Mouse (Mus musculus): ENCODE measurements around the gene Man2b1. TPM values are rescaled to one million over a fixed set of nuclear protein-coding genes. Genes with fewer than 3 reads are reported as not detected.

Gene Man2b1
- polyA plus RNA-seq, 1 experiment from 2014 or later = 18.7 TPM

DNA sequence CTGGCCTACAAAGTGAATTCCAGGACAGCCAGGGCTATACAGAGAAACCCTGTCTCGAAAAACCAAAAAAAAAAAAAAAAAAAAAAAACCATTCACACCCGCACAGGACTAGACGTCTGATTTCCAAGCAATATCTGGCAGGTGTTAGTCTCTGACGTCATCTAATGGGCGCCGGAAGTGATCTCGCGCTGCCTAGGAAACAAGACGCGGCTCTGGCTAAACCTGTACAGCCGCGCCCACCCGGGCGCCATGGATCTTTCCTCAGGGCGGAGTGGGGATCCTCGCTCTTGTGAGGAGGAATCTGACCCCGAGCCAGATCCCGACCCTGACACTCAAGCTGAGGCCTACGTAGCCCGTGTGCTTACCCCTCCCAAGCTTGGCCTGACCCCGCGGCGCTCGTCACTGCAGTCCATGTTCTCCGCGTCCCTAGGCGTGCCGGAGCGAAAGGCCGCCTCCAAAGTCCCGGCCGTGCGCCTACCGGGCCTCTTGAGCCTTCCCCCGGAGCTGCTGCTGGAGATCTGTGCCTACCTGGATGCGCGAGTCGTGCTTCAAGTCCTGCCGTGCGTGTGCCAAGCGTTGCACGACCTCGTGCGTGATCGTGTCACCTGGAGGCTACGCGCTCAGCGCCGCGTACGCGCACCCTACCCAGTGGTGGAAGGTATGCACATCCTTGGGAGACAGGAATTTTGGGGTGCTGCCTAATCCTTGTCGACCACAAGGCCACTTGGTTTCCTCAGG, 23.0 kb upstream of the Man2b1 start, which contains the start of gene Fbxw9:
TSS of gene Fbxw9 (plus strand) at position 177 of the 738 bp plus-strand sequence.
- ATAC-seq (ENCODE audit: low FRiP score, low read depth) = peak; percentile 84
- Histone ChIP-seq H3K9ac (peak within 1 kb of the TSS; percentile 69), H3K27me3 (replicated peaks) (no peaks in the 10 kb centered on the region), H3K4me3 (peak within 1 kb of the TSS; percentile 68), H3K4me1 (peaks cover 17% of the 10 kb centered on the region), H3K9me3 (no peaks in the 10 kb centered on the region), H3K36me3 (peaks cover 29% of the 10 kb centered on the region), H3K27ac (no peak within 1 kb of the TSS), H3K4me2 (replicated peaks) (peak within 1 kb of the TSS; percentile 99)
- WGBS = 1% methylated on average over 53 of the region's 53 CpGs

DNA sequence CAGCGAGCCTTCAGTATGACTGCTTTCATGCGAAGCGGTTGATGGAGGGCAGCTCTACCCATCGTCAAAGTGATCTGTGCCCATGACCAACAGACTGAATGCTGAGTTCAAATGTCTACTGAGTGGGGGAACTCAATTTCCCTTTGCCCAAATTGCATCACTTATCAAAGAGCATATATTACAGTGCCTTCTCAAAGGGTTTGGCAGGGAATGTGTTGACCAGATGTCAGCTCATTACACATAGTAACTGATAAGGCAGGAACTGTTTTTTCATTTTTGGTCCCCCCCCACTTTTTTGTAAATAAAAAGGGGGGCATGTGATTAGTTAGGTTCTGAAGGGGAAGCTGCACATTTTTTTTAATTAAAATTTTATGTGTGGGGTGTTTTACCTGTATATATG, 20.5 kb upstream of the Man2b1 start:
- Histone ChIP-seq H3K36me3 (peaks cover 33% of the 10 kb centered on the region), H3K27me3 (replicated peaks) (no peaks in the 10 kb centered on the region), H3K4me1 (peaks cover 17% of the 10 kb centered on the region), H3K4me2 (replicated peaks) (no peak overlapping the region), H3K27ac (no peak overlapping the region), H3K9me3 (no peaks in the 10 kb centered on the region), H3K4me3 (no peak overlapping the region), H3K9ac (no peak overlapping the region)
- no peak for ATAC-seq (ENCODE audit: low FRiP score, low read depth)
- WGBS = over 99% methylated on average over 4 of the region's 4 CpGs

DNA sequence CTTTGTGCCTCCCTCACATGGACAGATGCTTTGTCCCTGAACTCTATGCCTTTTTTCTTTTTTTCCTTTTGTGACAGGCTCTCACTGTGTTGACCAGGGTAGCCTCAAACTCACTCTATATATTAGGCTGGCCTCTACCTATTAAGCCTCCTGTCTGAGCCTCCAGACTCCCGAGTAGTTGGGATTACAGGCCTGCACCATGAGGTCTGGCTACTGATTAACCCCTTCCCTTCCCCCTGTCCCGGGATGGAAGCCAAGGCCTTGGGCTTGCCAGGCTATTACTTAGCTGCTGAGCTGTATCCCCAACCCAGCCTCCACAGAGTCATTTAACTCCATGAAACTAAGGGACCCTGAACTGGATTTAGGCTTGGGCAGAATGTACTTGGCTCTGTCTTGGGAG, 17.9 kb upstream of the Man2b1 start:
- H3K27me3 ChIP-seq (replicated peaks) = no peaks in the 10 kb centered on the region
- WGBS = 48% methylated on average over 2 of the region's 2 CpGs
- ATAC-seq (ENCODE audit: low FRiP score, low read depth) = no peak
- no peaks in the 10 kb centered on the region for H3K9me3 ChIP-seq
- peaks cover 36% of the 10 kb centered on the region for H3K36me3 ChIP-seq
- no peak overlapping the region for H3K4me2 ChIP-seq (replicated peaks)
- H3K9ac ChIP-seq = no peak overlapping the region
- no peak overlapping the region for H3K4me3 ChIP-seq
- H3K4me1 ChIP-seq = peaks cover 17% of the 10 kb centered on the region
- no peak overlapping the region for H3K27ac ChIP-seq

DNA sequence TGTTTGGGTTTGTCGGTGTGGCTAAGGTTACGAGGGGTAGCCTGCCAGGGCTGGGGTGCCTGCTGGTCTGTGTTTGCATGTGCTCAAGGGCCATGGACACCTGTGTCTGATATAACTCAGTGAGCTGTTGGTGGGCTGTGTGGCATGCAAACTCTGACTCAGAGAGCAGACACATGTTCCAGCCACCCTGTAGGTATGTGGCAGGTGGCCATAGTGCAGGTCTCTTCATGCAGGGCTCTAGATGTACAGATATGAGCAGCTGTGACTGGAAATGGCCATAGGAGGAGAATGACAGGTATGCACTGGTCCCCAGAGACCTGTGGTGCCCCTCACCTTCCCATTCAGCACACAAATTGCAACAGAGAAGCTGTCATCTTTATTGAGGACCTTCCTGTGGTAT, 15.9 kb upstream of the Man2b1 start:
- Histone ChIP-seq H3K4me1 (peaks cover 6% of the 10 kb centered on the region; the same call in 1 of the 2 replicates), H3K4me3 (no peak overlapping the region), H3K27me3 (replicated peaks) (no peaks in the 10 kb centered on the region), H3K36me3 (peaks cover 32% of the 10 kb centered on the region), H3K27ac (no peak overlapping the region), H3K9ac (no peak overlapping the region), H3K9me3 (no peaks in the 10 kb centered on the region), H3K4me2 (replicated peaks) (no peak overlapping the region)
- WGBS = 98% methylated on average over 2 of the region's 2 CpGs
- ATAC-seq (ENCODE audit: low FRiP score, low read depth) = no peak

DNA sequence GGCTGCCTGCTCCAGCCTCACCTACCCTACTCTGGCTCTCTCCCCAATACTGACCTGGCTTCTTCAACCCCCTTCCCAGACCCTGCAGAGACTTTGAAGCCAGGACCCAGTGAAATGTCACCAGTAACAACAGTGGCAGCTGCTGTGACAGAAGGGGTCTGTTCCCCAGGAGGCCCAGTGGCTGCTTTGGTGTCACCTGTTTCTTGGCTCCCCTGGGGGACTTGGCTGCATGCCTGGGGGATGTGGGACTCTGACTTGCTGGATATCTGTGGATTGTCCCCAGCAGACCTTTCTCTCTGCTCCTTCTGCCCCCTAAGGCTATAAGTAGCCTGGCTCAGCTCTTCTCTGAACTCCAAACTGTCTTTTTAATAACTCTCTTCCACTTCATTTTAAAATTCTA, 15.1 kb upstream of the Man2b1 start, which contains the start of gene Gm5741:
TSS of gene Gm5741 (minus strand) at position 1 of the 400 bp plus-strand sequence.
- no peaks in the 10 kb centered on the region for H3K9me3 ChIP-seq
- peaks cover 25% of the 10 kb centered on the region for H3K36me3 ChIP-seq
- H3K4me3 ChIP-seq = no peak within 1 kb of the TSS
- H3K27ac ChIP-seq = no peak within 1 kb of the TSS
- peaks cover 12% of the 10 kb centered on the region; the same call in 1 of the 2 replicates for H3K4me1 ChIP-seq
- no peak within 1 kb of the TSS for H3K9ac ChIP-seq
- ATAC-seq (ENCODE audit: low FRiP score, low read depth) = no peak
- no peak within 1 kb of the TSS for H3K4me2 ChIP-seq (replicated peaks)
- H3K27me3 ChIP-seq (replicated peaks) = no peaks in the 10 kb centered on the region

DNA sequence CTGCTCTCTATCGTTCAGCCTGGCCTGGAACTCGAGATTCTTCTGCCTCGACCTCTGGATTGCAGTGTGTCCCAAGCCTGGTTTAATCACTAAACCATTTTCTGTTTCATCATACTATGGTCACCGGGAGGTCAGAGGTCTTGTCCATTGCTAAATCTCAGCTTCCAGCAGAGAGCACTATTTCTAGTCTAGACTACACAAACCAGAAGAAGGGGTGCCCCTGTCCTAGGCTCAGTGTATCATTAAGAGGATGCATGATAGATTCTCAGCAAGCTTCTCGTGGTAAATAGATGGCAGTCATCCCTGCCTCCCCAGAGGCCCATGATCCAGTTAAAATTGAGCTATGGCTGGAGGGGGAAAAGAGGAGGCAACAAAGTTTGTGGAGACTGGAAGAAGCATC, 12.0 kb upstream of the Man2b1 start:
- Histone ChIP-seq H3K4me2 (replicated peaks) (peak overlapping the region; percentile 70), H3K9me3 (no peaks in the 10 kb centered on the region), H3K27ac (peak overlapping the region; percentile 90), H3K4me1 (peaks cover 15% of the 10 kb centered on the region; the same call in 1 of the 2 replicates), H3K9ac (no peak overlapping the region), H3K27me3 (replicated peaks) (no peaks in the 10 kb centered on the region), H3K36me3 (peaks cover 43% of the 10 kb centered on the region), H3K4me3 (0 out of 2 replicates have a peak overlapping the region, but pooled peaks have one; percentile 90)
- WGBS = 82% methylated on average over 5 of the region's 5 CpGs
- ATAC-seq (ENCODE audit: low FRiP score, low read depth) = no peak

DNA sequence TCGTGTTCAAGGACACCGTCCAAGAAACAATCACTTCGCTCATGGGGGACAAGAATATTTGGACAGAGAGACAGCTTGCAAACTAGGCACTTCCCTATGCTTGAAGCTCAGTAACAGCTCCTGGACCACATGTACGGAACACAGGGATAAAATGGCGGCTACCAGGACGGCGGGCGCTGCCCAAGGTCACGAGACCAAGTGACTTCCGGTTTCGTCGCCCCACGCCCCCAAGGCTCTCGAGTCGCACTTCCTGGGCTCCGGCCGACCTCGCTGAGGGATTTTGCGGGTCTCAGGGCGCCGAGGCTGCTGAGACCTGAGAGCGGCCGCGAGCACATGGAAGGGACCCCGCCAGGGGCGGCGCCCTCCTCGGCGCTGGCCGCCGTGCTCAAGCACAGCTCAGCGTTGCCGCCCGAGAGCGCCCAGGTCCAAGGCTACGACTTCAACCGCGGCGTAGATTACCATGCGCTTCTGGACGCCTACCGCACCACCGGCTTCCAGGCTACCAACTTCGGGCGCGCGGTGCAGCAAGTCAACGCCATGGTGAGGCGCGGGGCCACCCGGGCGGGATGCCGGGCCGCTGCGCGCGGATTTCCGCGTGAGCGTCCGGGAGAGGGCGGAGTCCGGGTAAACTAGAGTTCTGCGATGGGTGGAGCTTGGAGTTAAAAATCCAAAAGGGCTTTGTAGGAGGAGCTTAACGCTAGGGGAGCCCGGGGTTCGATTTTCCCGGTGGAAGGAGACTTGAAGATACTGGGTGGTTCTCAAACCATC, 11.4 kb upstream of the Man2b1 start, which contains the start of gene Dhps:
TSS of gene Dhps (plus strand) at position 244 of the 768 bp plus-strand sequence.
- H3K36me3 ChIP-seq = peaks cover 43% of the 10 kb centered on the region
- peak within 1 kb of the TSS; percentile 90 for H3K4me3 ChIP-seq
- ATAC-seq (ENCODE audit: low FRiP score, low read depth) = peak; percentile 91
- H3K4me2 ChIP-seq (replicated peaks) = peak within 1 kb of the TSS; percentile 70
- peaks cover 15% of the 10 kb centered on the region; the same call in 1 of the 2 replicates for H3K4me1 ChIP-seq
- WGBS = under 1% methylated on average over 68 of the region's 68 CpGs
- H3K9ac ChIP-seq = peak within 1 kb of the TSS; percentile 79
- no peaks in the 10 kb centered on the region for H3K9me3 ChIP-seq
- H3K27me3 ChIP-seq (replicated peaks) = no peaks in the 10 kb centered on the region
- H3K27ac ChIP-seq = peak within 1 kb of the TSS; percentile 90

DNA sequence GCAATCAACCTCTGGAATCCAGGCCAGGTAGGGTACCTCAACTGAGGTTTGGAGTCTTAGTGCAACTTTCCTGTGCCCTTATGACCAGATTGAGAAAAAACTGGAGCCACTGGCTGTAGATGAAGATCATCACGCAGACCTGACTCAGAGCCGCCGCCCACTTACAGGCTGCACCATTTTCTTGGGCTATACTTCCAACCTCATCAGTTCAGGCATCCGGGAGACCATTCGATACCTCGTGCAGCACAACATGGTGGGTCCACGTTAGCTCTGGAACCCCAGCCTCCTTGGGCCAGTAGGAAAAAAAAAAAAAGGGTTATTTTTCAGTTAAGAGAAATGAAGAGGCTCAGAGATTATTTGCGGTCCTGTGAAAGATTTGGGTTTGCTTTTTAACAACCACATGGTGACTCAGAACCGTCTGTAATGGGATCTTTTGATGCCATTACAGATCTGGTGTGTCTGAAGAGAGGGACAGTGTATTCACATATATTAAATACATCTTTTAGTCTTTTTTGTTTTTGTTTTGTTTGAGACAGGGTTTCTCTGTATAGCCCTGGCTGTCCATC, 10.6 kb upstream of the Man2b1 start:
- ATAC-seq (ENCODE audit: low FRiP score, low read depth) = no peak
- WGBS = 38% methylated on average over 9 of the region's 9 CpGs
- Histone ChIP-seq H3K4me3 (peak overlapping the region; percentile 90), H3K27me3 (replicated peaks) (no peaks in the 10 kb centered on the region), H3K27ac (no peak overlapping the region), H3K4me2 (replicated peaks) (peak overlapping the region; percentile 70), H3K9ac (peak overlapping the region; percentile 79), H3K4me1 (peaks cover 18% of the 10 kb centered on the region), H3K9me3 (no peaks in the 10 kb centered on the region), H3K36me3 (peaks cover 37% of the 10 kb centered on the region)

DNA sequence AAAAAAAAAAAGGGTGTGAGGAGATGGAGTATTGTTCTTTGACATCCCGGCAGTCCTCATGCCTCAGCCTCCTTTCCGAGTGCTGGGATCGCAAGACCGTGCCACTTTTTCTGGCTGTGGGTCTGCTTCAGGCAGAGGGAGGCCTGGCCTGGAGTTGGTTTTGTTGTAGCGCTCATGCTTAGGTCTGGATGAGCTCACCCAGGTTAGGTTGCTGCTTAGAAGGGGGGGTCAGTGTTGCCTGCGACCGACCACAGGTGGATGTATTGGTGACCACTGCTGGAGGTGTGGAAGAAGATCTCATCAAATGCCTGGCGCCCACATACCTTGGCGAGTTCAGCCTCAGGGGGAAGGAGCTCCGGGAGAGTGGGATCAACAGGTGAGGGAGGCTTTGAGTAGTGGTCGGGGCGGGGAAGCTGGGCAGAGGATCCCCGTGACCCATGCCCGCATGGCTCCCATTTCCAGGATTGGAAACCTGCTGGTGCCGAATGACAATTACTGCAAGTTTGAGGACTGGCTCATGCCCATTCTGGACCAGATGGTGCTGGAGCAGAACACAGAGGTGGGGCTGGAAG, 9.9 kb upstream of the Man2b1 start:
- Histone ChIP-seq H3K4me3 (no peak overlapping the region), H3K27me3 (replicated peaks) (no peaks in the 10 kb centered on the region), H3K27ac (no peak overlapping the region), H3K4me2 (replicated peaks) (peak overlapping the region; percentile 70; the same call in 1 of the 2 replicates), H3K9ac (no peak overlapping the region), H3K36me3 (peaks cover 36% of the 10 kb centered on the region), H3K4me1 (peaks cover 18% of the 10 kb centered on the region), H3K9me3 (no peaks in the 10 kb centered on the region)
- 94% methylated on average over 15 of the region's 15 CpGs for WGBS
- ATAC-seq (ENCODE audit: low FRiP score, low read depth) = no peak

DNA sequence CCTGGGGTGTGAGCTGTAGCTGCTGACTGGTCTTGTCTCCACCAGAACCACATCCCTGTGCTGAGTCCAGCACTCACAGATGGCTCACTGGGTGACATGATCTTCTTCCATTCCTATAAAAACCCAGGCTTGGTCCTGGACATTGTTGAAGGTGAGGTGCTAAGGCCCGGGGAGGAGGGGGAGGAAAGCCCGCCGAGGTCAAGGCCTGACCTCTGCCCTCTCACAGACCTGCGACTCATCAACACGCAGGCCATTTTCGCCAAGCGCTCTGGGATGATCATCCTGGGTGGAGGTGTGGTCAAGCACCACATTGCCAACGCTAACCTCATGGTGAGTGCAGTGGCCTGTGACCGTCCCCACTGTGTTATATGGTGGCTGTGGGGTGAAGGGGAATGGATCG, 8.9 kb upstream of the Man2b1 start:
- Histone ChIP-seq H3K4me1 (peaks cover 18% of the 10 kb centered on the region), H3K9ac (no peak overlapping the region), H3K27me3 (replicated peaks) (no peaks in the 10 kb centered on the region), H3K27ac (no peak overlapping the region), H3K4me3 (no peak overlapping the region), H3K9me3 (no peaks in the 10 kb centered on the region), H3K4me2 (replicated peaks) (no peak overlapping the region), H3K36me3 (peaks cover 37% of the 10 kb centered on the region)
- ATAC-seq (ENCODE audit: low FRiP score, low read depth) = no peak
- 92% methylated on average over 10 of the region's 10 CpGs for WGBS

DNA sequence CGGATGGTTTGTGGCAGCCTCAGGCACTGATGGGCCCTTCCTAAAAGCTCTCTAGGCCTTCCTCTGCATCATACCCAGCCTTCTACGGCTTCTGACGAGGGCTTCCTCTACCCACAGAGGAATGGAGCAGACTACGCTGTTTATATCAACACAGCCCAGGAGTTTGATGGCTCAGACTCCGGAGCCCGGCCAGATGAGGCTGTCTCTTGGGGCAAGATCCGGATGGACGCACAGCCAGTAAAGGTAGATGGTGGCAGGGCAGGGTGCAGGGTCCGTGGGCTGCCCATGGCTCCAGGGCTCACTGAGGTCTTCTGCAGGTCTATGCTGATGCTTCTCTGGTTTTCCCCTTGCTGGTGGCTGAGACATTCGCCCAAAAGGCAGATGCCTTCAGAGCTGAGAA, 8.5 kb upstream of the Man2b1 start:
- Histone ChIP-seq H3K4me2 (replicated peaks) (no peak overlapping the region), H3K36me3 (peaks cover 37% of the 10 kb centered on the region), H3K4me3 (no peak overlapping the region), H3K9ac (no peak overlapping the region), H3K4me1 (peaks cover 21% of the 10 kb centered on the region), H3K9me3 (no peaks in the 10 kb centered on the region), H3K27ac (no peak overlapping the region), H3K27me3 (replicated peaks) (no peaks in the 10 kb centered on the region)
- no peak for ATAC-seq (ENCODE audit: low FRiP score, low read depth)
- WGBS = 93% methylated on average over 10 of the region's 10 CpGs

DNA sequence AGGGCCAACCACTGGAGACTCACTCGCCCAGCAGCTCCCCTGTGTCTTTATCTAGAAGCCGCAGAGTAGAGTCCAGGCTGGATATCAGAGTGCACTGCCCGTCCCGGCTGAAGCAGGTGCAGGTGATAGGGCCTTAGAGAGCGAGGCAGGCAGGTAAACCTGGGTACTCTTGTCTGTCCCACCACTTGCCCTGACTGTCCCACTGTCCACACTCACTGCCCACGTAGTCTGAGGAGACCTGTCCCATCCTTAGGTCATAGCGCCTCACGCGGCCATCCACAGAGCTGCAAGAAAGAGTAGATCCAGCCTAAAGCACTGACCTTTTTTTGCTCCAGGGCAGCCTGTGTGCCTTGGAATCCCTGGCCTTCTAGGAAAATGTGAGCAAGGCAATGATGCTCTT, 7.1 kb upstream of the Man2b1 start:
- Histone ChIP-seq H3K9me3 (no peaks in the 10 kb centered on the region), H3K9ac (no peak overlapping the region), H3K27me3 (replicated peaks) (no peaks in the 10 kb centered on the region), H3K27ac (no peak overlapping the region), H3K36me3 (peaks cover 37% of the 10 kb centered on the region), H3K4me2 (replicated peaks) (no peak overlapping the region), H3K4me3 (no peak overlapping the region), H3K4me1 (peaks cover 24% of the 10 kb centered on the region)
- 72% methylated on average over 9 of the region's 9 CpGs for WGBS
- ATAC-seq (ENCODE audit: low FRiP score, low read depth) = no peak
